Mouse (Mus musculus) heart, embryonic 11.5 days (tissue): ENCODE data around the gene Rtl8b. TPM values are rescaled to one million over a fixed set of nuclear protein-coding genes. Genes with fewer than 3 reads are reported as not detected.
A peak's percentile ranks its signal among the peaks of the same experiment; 100 is the strongest.
"Not testable (repeated sequence)": the region's sequence is repeated elsewhere in the genome, so short reads cannot be mapped to it uniquely, and the experiment has no call there.

Experiments
- ATAC-seq: fragments of 200-750 bp; cut with Nextera tagmentation; replicated peaks from 2 replicates; pipeline ENCODE4 v1.8.0; 2017; ENCODE audit warnings: moderate library complexity; ENCODE audit not compliant: insufficient number of reproducible peaks, low FRiP score, low TSS enrichment
- H3K27ac ChIP-seq: fragments of 300-500 bp; sonication (generic); 2 replicates; pipeline ENCODE4 v1.5.1; 2014; ENCODE audit warnings: mild to moderate bottlenecking, low read depth, low read length
- H3K27me3 ChIP-seq: fragments of 300-500 bp; sonication (generic); 2 replicates; pipeline ENCODE4 v1.6.1; 2014; ENCODE audit warnings: mild to moderate bottlenecking, low read length, mixed read lengths; ENCODE audit not compliant: control insufficient read depth, insufficient read depth
- H3K36me3 ChIP-seq: fragments of 300-500 bp; sonication (generic); 2 replicates; pipeline ENCODE4 v1.6.1; 2014; ENCODE audit warnings: mild to moderate bottlenecking, low read length, moderate library complexity, mixed read lengths; ENCODE audit not compliant: control insufficient read depth, insufficient read depth
- H3K4me1 ChIP-seq: fragments of 300-500 bp; sonication (generic); 2 replicates; pipeline ENCODE4 v1.6.1; 2014; ENCODE audit warnings: low read length; ENCODE audit not compliant: control insufficient read depth, insufficient read depth
- H3K4me2 ChIP-seq: fragments of 300-500 bp; sonication (generic); 2 replicates; pipeline ENCODE4 v1.6.1; 2014; ENCODE audit warnings: mild to moderate bottlenecking, moderate library complexity
- H3K4me3 ChIP-seq: fragments of 300-500 bp; sonication (generic); 2 replicates; pipeline ENCODE4 v1.5.1; 2014; ENCODE audit warnings: low read depth, low read length
- H3K9ac ChIP-seq: fragments of 300-500 bp; sonication (generic); 2 replicates; pipeline ENCODE4 v1.6.1; 2014; ENCODE audit warnings: mild to moderate bottlenecking, low read depth, low read length, moderate library complexity
- H3K9me3 ChIP-seq: fragments of 300-500 bp; sonication (generic); replicated peaks from 2 replicates; pipeline ENCODE4 v1.6.1; 2016; ENCODE audit warnings: low read length; ENCODE audit not compliant: control insufficient read depth
- WGBS: fragments of 180-500 bp; shearing (Covaris S2); extraction: QIAGEN DNeasy Blood & Tissue Kit; methylation state at CpG from one replicate; pipeline ENCODE4 v1.1.7; 2014; ENCODE audit not compliant: insufficient replicate concordance; 5-methylcytosine and 5-hydroxymethylcytosine counted together
- polyA plus RNA-seq: library from polyadenylated mRNA; unstranded; fragments of >200 nt; fragmentation: Nextera tagmentation; extraction: Ambion mirVana; gene quantifications from 2 replicates; pipeline ENCODE4 v1.2.1, GENCODE M21; 2014

Rtl8b gene
- polyA plus RNA-seq, 1 experiment from 2014 or later, result 83.0 TPM

- not testable (repeated sequence) for ATAC-seq, H3K36me3 ChIP-seq, H3K9me3 ChIP-seq, H3K4me3 ChIP-seq, H3K4me1 ChIP-seq, H3K4me2 ChIP-seq, H3K27me3 ChIP-seq, H3K9ac ChIP-seq, H3K27ac ChIP-seq
- 74% methylated on average over 2 of the region's 4 CpGs for WGBS
Measured at GRCm38 (mm10) chrX:53684676-53685075, 14.5 kb upstream of the Rtl8b start.

GRCm38 (mm10) chrX:53682650-53683049 lies 12.4 kb upstream of the Rtl8b start:
- 71% methylated on average over 2 of the region's 3 CpGs for WGBS
- H3K9me3 ChIP-seq, H3K27ac ChIP-seq, H3K27me3 ChIP-seq, ATAC-seq, H3K4me3 ChIP-seq, H3K4me2 ChIP-seq, H3K4me1 ChIP-seq, H3K36me3 ChIP-seq, H3K9ac ChIP-seq: not testable (repeated sequence)

- not testable (repeated sequence) for H3K4me1 ChIP-seq, H3K27me3 ChIP-seq, H3K9ac ChIP-seq, H3K4me3 ChIP-seq, ATAC-seq, H3K36me3 ChIP-seq, H3K9me3 ChIP-seq, H3K4me2 ChIP-seq, H3K27ac ChIP-seq
- 27% methylated on average over 2 of the region's 2 CpGs for WGBS
Measured at GRCm38 (mm10) chrX:53676943-53677342, 6.7 kb upstream of the Rtl8b start.

GRCm38 (mm10) chrX:53670696-53671095 lies 488 bp upstream of the Rtl8b start:
- not testable (repeated sequence) for H3K27me3 ChIP-seq

GRCm38 (mm10) chrX:53669557-53670270 lies 494 bp downstream of the Rtl8b start:
- not testable (repeated sequence) for H3K36me3 ChIP-seq, H3K4me1 ChIP-seq, H3K27me3 ChIP-seq, H3K9me3 ChIP-seq, H3K27ac ChIP-seq, H3K9ac ChIP-seq
- peak; percentile 73 for ATAC-seq
- Histone ChIP-seq H3K4me2 (peak overlapping the region; percentile 29; the same call in 1 of the 2 replicates), H3K4me3 (peak overlapping the region; percentile 30)
- no CpG with 5 or more reads among the region's 36 CpGs for WGBS

More at GRCm38 (mm10) chrX:53670696-53671095, 488 bp upstream of the Rtl8b start:
- peak overlapping the region; percentile 28; the same call in 1 of the 2 replicates for H3K9ac ChIP-seq
- WGBS, result 15% methylated on average over 4 of the region's 4 CpGs
- peak overlapping the region; percentile 52 for H3K4me2 ChIP-seq
- H3K36me3 ChIP-seq, H3K4me1 ChIP-seq, ATAC-seq, H3K9me3 ChIP-seq: not testable (repeated sequence)
- H3K27ac ChIP-seq, result 0 out of 2 replicates have a peak overlapping the region, but pooled peaks have one; percentile 41
- peak overlapping the region; percentile 30 for H3K4me3 ChIP-seq

- H3K4me2 ChIP-seq, H3K27ac ChIP-seq, H3K9ac ChIP-seq, H3K27me3 ChIP-seq, ATAC-seq, H3K36me3 ChIP-seq, H3K4me3 ChIP-seq, H3K9me3 ChIP-seq, H3K4me1 ChIP-seq: not testable (repeated sequence)
- WGBS, result 57% methylated on average over 4 of the region's 4 CpGs
Measured at GRCm38 (mm10) chrX:53652917-53653316, 17.3 kb downstream of the Rtl8b start.

GRCm38 (mm10) chrX:53645885-53646284 lies 24.3 kb downstream of the Rtl8b start:
- Histone ChIP-seq H3K27me3 (no peaks in the 10 kb centered on the region), H3K4me1 (no peaks in the 10 kb centered on the region), H3K9ac (no peak overlapping the region), H3K36me3 (no peaks in the 10 kb centered on the region), H3K4me3 (no peak overlapping the region), H3K4me2 (no peak overlapping the region), H3K27ac (no peak overlapping the region), H3K9me3 (no peaks in the 10 kb centered on the region)
- 77% methylated on average over 6 of the region's 6 CpGs for WGBS
- no peak for ATAC-seq

- H3K27me3 ChIP-seq, H3K36me3 ChIP-seq, H3K9me3 ChIP-seq, H3K4me1 ChIP-seq: not testable (repeated sequence)
- ATAC-seq, result peak; percentile 90
- H3K27ac ChIP-seq, result peak within 1 kb of the TSS; percentile 50; the same call in 1 of the 2 replicates
- H3K4me3 ChIP-seq, result peak within 1 kb of the TSS; percentile 34
- WGBS, result 14% methylated on average over 11 of the region's 50 CpGs
- H3K4me2 ChIP-seq, result peak within 1 kb of the TSS; percentile 54
- H3K9ac ChIP-seq, result peak within 1 kb of the TSS; percentile 43; the same call in 1 of the 2 replicates
Measured at GRCm38 (mm10) chrX:53642980-53643961, 26.9 kb downstream of the Rtl8b start, which contains the start of gene Rtl8a. Gene Rtl8a, minus strand, starts transcription at chrX:53643682.
